Mouse (Mus musculus): ENCODE measurements around the gene Tmem207.

Gene Tmem207

GRCm38 (mm10) chr16:26454163-26454562 is 72.4 kb downstream of the Tmem207 start:
- no peak for DNase-seq
